Mouse (Mus musculus): Measurements from ENCODE around the gene Mybpc2.

DNA sequence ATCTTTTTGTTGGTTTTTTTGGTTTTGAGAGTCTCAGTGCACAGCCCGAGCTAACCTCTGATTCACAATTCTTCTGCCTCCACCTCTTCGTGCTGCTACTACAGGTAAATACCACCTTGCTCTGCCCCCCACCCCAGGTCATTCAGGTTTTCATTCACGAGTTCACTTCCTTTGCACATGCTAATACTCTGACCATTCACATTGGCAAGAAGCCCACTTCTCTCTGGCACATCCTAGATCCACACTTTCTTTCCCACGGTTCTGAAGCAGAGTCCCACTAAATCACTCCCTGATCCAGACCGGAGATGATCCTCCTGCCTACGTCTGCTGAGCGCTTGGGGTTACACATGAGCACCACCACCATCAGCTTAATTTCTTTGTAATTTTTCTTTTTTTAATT lies 29.4 kb downstream of the Mybpc2 start:
- TF ChIP-seq CHD2 (IDR thresholded peaks at IDR 0.05; ENCODE audit: low read depth, low read length) = no peak
- no peak for TF ChIP-seq ZNF384 (IDR thresholded peaks at IDR 0.05; ENCODE audit: low read depth, low read length)
- TF ChIP-seq ZC3H11A (IDR thresholded peaks at IDR 0.05; ENCODE audit: borderline replicate concordance, low read depth, low read length) = no peak
- no peak for TF ChIP-seq HCFC1 (IDR thresholded peaks at IDR 0.05; ENCODE audit: borderline replicate concordance, insufficient read depth, low read length)
- TF ChIP-seq MAFK (IDR thresholded peaks at IDR 0.05; ENCODE audit: insufficient read depth, low read depth, low read length) = no peak

All from ES-E14 (cell line).